Comparison of ENCODE assay signal across 9 mouse cellular contexts in the genomic region with DNA sequence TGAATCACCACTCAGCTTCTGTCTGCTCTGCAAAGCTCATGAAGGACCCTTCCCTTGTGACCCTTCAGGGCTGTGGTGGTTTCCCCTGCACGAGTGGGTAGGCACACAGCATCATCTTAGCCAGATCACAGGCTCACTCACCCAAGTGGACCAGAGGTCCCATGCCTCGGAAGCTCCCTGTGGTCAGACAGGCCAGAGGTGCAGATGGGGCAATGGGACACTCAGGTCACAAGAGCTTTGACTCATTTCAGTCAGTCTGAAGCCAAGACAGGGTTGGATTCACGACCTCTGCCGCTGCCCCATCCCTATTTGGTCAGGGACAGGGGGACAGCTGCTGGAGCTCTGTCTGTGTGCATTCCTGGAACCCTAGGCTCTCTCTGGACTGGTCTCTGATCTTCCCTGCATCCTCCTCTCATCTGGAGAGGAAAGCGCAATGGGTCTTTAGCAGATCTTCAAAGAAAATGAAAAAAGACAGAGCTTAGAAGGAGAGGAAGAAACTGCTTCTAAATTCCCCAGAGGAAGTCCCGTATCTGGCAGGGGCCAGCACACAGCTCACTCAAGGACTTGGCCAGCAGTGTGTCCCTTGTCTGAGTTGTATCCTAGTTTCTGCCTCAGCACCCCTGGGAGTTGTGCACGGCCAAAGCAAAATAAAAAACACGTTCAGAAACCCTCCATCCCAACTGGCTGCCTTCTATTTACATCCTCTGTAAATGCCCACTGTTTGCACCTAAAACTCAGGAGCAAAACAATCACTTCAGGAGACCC. TPM values are rescaled to one million over a fixed set of nuclear protein-coding genes. Genes with fewer than 3 reads are reported as not detected.
DNase-seq lines count a peak whose midpoint lies in the region; ATAC-seq and TF ChIP-seq lines count a peak whose summit lies in the region.
"Had no signal": no experiment of that assay in that cellular context is flagged by ENCODE, and none has a peak within 500 bp of the region (broad histone marks: within the 10 kb centered on the region; RNA-seq: fewer than 3 reads in every experiment).

No protein-coding gene starts in this region.

- peak overlapping the region; percentile 61 for H3K4me2 ChIP-seq in lung, embryonic 15.5 days
- H3K4me2 ChIP-seq in intestine, postnatal 0 days (replicated peaks; ENCODE audit: low read depth): peak overlapping the region; percentile 52
- peak overlapping the region; percentile 54 for H3K4me2 ChIP-seq in stomach, embryonic 15.5 days

- no peak for ATAC-seq in lung, embryonic 15.5 days (ENCODE audit: borderline replicate concordance, extremely low read depth, low FRiP score, low TSS enrichment)
- no peak for ATAC-seq in intestine, postnatal 0 days
- no peak for ATAC-seq in stomach, embryonic 15.5 days (ENCODE audit: insufficient read depth, low FRiP score, low read depth)
- ATAC-seq in activated CD4-positive, CD25-positive, alpha-beta regulatory T cell, adult 4 months: no peak

- no peaks in the 10 kb centered on the region for H3K9me3 ChIP-seq in lung, embryonic 15.5 days
- H3K9me3 ChIP-seq in intestine, postnatal 0 days (ENCODE audit: control insufficient read depth): no peaks in the 10 kb centered on the region; the same call in 1 of the 2 replicates
- H3K9me3 ChIP-seq in stomach, embryonic 15.5 days: no peaks in the 10 kb centered on the region

- no peak overlapping the region for H3K27ac ChIP-seq in lung, embryonic 15.5 days
- 0 out of 2 replicates have a peak overlapping the region, but pooled peaks have one; percentile 3 for H3K27ac ChIP-seq in intestine, postnatal 0 days (ENCODE audit: low read depth, low read length)
- no peak overlapping the region for H3K27ac ChIP-seq in stomach, embryonic 15.5 days

- H3K4me3 ChIP-seq in lung, embryonic 15.5 days: 0 out of 2 replicates have a peak overlapping the region, but pooled peaks have one; percentile 28
- H3K4me3 ChIP-seq in intestine, postnatal 0 days (ENCODE audit: low read depth, low read length): no peak overlapping the region
- H3K4me3 ChIP-seq in stomach, embryonic 15.5 days (replicated peaks): peak overlapping the region; percentile 34; the same call in 1 of the 2 replicates

- TF ChIP-seq CTCF in intestine, postnatal 0 days (IDR thresholded peaks at IDR 0.05; ENCODE audit: low read depth): no peak

- H3K9ac ChIP-seq in lung, embryonic 15.5 days: no peak overlapping the region
- H3K9ac ChIP-seq in intestine, postnatal 0 days (ENCODE audit: low read depth, low read length): no peak overlapping the region
- H3K9ac ChIP-seq in stomach, embryonic 15.5 days: no peak overlapping the region

- peaks cover 47% of the 10 kb centered on the region for H3K27me3 ChIP-seq in lung, embryonic 15.5 days
- H3K27me3 ChIP-seq in intestine, postnatal 0 days (replicated peaks; ENCODE audit: control insufficient read depth, insufficient read depth, low read length): peaks cover 25% of the 10 kb centered on the region
- H3K27me3 ChIP-seq in stomach, embryonic 15.5 days (replicated peaks): peaks cover 29% of the 10 kb centered on the region; the same call in 1 of the 2 replicates

- no peak for DNase-seq in lung, postnatal 36 days
- DNase-seq in heart, adult 8-10 months (ENCODE audit: low spot score): peak; percentile 43
- no peak for DNase-seq in gastrocnemius, postnatal 4 days (ENCODE audit: low spot score in 2 of 2)
- no peak for DNase-seq in B cell, adult 2 months
- DNase-seq: cerebellum, postnatal 10 days had no signal

- no peaks in the 10 kb centered on the region for H3K36me3 ChIP-seq in lung, embryonic 15.5 days
- no peaks in the 10 kb centered on the region for H3K36me3 ChIP-seq in intestine, postnatal 0 days (ENCODE audit: control insufficient read depth, insufficient read depth)
- no peaks in the 10 kb centered on the region for H3K36me3 ChIP-seq in stomach, embryonic 15.5 days

- H3K4me1 ChIP-seq in lung, embryonic 15.5 days: peaks cover 25% of the 10 kb centered on the region
- H3K4me1 ChIP-seq in intestine, postnatal 0 days (replicated peaks; ENCODE audit: control insufficient read depth, insufficient read depth, low read length): no peaks in the 10 kb centered on the region
- H3K4me1 ChIP-seq in stomach, embryonic 15.5 days: peaks cover 21% of the 10 kb centered on the region

- WGBS in lung, embryonic 15.5 days: 22% methylated on average over 8 of the region's 8 CpGs
- WGBS in intestine, postnatal 0 days: 38% methylated on average over 8 of the region's 8 CpGs
- WGBS in stomach, embryonic 15.5 days: 33% methylated on average over 8 of the region's 8 CpGs

RNA-seq across cellular contexts. Expression of gene Bdkrb2, which starts 0.8 kb away (rescaled TPM):
- polyA plus RNA-seq in lung, embryonic 15.5 days (2015; fragmentation: Nextera tagmentation; extraction: Ambion mirVana): 0.93 and 1.3 TPM in 2 replicates
- under 1 TPM; 0.26 to 0.44 (median 0.33) TPM for total RNA-seq in heart, adult 8-10 months (2022)
- polyA plus RNA-seq in intestine, postnatal 0 days (2015; fragmentation: Nextera tagmentation; extraction: Ambion mirVana): 3.8 and 4.4 TPM in 2 replicates
- 3.5 TPM in 2 replicates for polyA plus RNA-seq in stomach, embryonic 15.5 days (2015; fragmentation: Nextera tagmentation; extraction: Ambion mirVana)
- 1 to 10 TPM; 2.3 to 2.5 TPM for total RNA-seq in gastrocnemius, postnatal 4 days (2021)
- polyA plus RNA-seq in activated CD4-positive, CD25-positive, alpha-beta regulatory T cell, adult 4 months (2017; shearing (Covaris generic)): not detected

RNA-seq across cellular contexts. Expression of gene Bdkrb1, which starts 40.6 kb away (rescaled TPM):
- polyA plus RNA-seq in lung, embryonic 15.5 days (2015; fragmentation: Nextera tagmentation; extraction: Ambion mirVana): 0.25 TPM in 1 of 2 replicates, not detected in the other
- total RNA-seq in heart, adult 8-10 months (2022): not detected
- 0.40 and 0.58 TPM in 2 replicates for polyA plus RNA-seq in intestine, postnatal 0 days (2015; fragmentation: Nextera tagmentation; extraction: Ambion mirVana)
- polyA plus RNA-seq in stomach, embryonic 15.5 days (2015; fragmentation: Nextera tagmentation; extraction: Ambion mirVana): 0.26 and 0.44 TPM in 2 replicates
- under 1 TPM in 1 of 2 experiments, not detected in 1; 0.20 TPM for total RNA-seq in gastrocnemius, postnatal 4 days (2021)
- polyA plus RNA-seq in activated CD4-positive, CD25-positive, alpha-beta regulatory T cell, adult 4 months (2017; shearing (Covaris generic)): 1 to 10 TPM; 1.0 to 1.1 TPM
